Mouse (Mus musculus) G1E (cell line): ENCODE data around the gene Rgn. TPM values are rescaled to one million over a fixed set of nuclear protein-coding genes. Genes with fewer than 3 reads are reported as not detected.

ENCODE experiments used
- ATAC-seq: 2 replicates; pipeline ENCODE4 v1.8.0; 2016; ENCODE audit warnings: mild to moderate bottlenecking; ENCODE audit not compliant: insufficient number of reproducible peaks, poor library complexity, low FRiP score, severe bottlenecking; ENCODE audit errors: extremely low read depth
- DNase-seq: peaks from one replicate; pipeline ENCODE4 v3.0.0; 2012; ENCODE audit warnings: low spot score
- H3K27me3 ChIP-seq: 2 replicates; pipeline ENCODE4 v1.6.1; 2012; ENCODE audit warnings: mild to moderate bottlenecking, low read length, inconsistent platforms; ENCODE audit not compliant: insufficient read depth
- H3K36me3 ChIP-seq: replicated peaks from 2 replicates; pipeline ENCODE3; 2012; ENCODE audit warnings: mild to moderate bottlenecking, inconsistent platforms
- H3K4me1 ChIP-seq: 2 replicates; pipeline ENCODE4 v1.6.1; 2012; ENCODE audit warnings: low read depth, low read length, inconsistent platforms, mixed read lengths; ENCODE audit not compliant: insufficient read depth
- H3K4me3 ChIP-seq: 2 replicates; pipeline ENCODE4 v1.5.1; 2012; ENCODE audit warnings: low read depth, mild to moderate bottlenecking, inconsistent platforms, low read length, moderate library complexity, mixed read lengths
- H3K9me3 ChIP-seq: replicated peaks from 2 replicates; pipeline ENCODE4 v1.6.1; 2012; ENCODE audit warnings: inconsistent platforms
- CTCF ChIP-seq: IDR thresholded peaks from 2 replicates; pipeline ENCODE4 v1.5.1; 2012; ENCODE audit warnings: low read depth, low read length, inconsistent platforms, mixed read lengths
- GATA1 ChIP-seq: IDR thresholded peaks from 2 replicates; pipeline ENCODE4 v1.6.1; 2012; ENCODE audit warnings: borderline replicate concordance, low read length, inconsistent platforms, mixed read lengths
- GATA2 ChIP-seq: IDR thresholded peaks from 2 replicates; pipeline ENCODE4 v1.6.1; 2012; ENCODE audit warnings: low read depth, low read length, inconsistent platforms, borderline replicate concordance
- POLR2AphosphoS5 ChIP-seq: IDR thresholded peaks from 2 replicates; pipeline ENCODE4 v1.6.1; 2012; ENCODE audit warnings: low read depth, low read length, inconsistent platforms; ENCODE audit not compliant: insufficient replicate concordance
- TAL1 ChIP-seq: conservative IDR thresholded peaks from 2 replicates; pipeline ENCODE4 v1.6.1; 2012; ENCODE audit warnings: low read depth, low read length, inconsistent platforms, mixed read lengths
- polyA plus RNA-seq: library from polyadenylated mRNA; stranded (reverse); fragments of >175 nt; gene quantifications from 2 replicates; pipeline ENCODE4 v1.2.3, GENCODE M21; 2012
- total RNA-seq, 2 experiments: library from RNA; stranded (forward) in 1 of 2; stranded (reverse) in 1 of 2; fragments of 200-1000 nt in 1 of 2; fragments of >200 nt in 1 of 2; fragmentation: Nextera tagmentation in 1 of 2; gene quantifications; 2 replicates each; pipeline ENCODE4 v1.2.3; 2014 to 2017

Gene Rgn
- total RNA-seq (2014; fragmentation: Nextera tagmentation) (not detected in 2 replicates), total RNA-seq (2017) (not detected in 2 replicates), polyA plus RNA-seq (not detected in 2 replicates)

GRCm38 (mm10) chrX:20549532-20549931 lies at the start of gene Rgn:
Gene Rgn, plus strand, starts transcription at chrX:20549787.
- ATAC-seq (no peak), DNase-seq (no peak)
- Histone ChIP-seq H3K36me3 (no peaks in the 10 kb centered on the region), H3K9me3 (no peaks in the 10 kb centered on the region), H3K4me1 (no peaks in the 10 kb centered on the region), H3K4me3 (no peak within 1 kb of the TSS), H3K27me3 (peaks cover 5% of the 10 kb centered on the region; the same call in 1 of the 2 replicates)
- TF ChIP-seq POLR2AphosphoS5 (no peak), GATA2 (no peak), TAL1 (no peak), CTCF (no peak), GATA1 (no peak)

GRCm38 (mm10) chrX:20520290-20520939 lies 29.2 kb upstream of the Rgn start:
- peaks cover 19% of the 10 kb centered on the region for H3K36me3 ChIP-seq
- no peak for TF ChIP-seq GATA2
- ATAC-seq: no peak
- H3K4me1 ChIP-seq: no peaks in the 10 kb centered on the region
- H3K27me3 ChIP-seq: no peaks in the 10 kb centered on the region
- no peaks in the 10 kb centered on the region for H3K9me3 ChIP-seq
- no peak overlapping the region for H3K4me3 ChIP-seq
- DNase-seq: no peak

GRCm38 (mm10) chrX:20521578-20521977 lies 28.0 kb upstream of the Rgn start:
- peaks cover 11% of the 10 kb centered on the region for H3K36me3 ChIP-seq
- TF ChIP-seq TAL1 (no peak), CTCF (no peak), GATA2 (no peak), POLR2AphosphoS5 (no peak), GATA1 (no peak)
- H3K9me3 ChIP-seq: no peaks in the 10 kb centered on the region
- ATAC-seq: no peak
- no peak overlapping the region for H3K4me3 ChIP-seq
- DNase-seq: no peak
- H3K27me3 ChIP-seq: no peaks in the 10 kb centered on the region
- no peaks in the 10 kb centered on the region for H3K4me1 ChIP-seq

- no peaks in the 10 kb centered on the region for H3K27me3 ChIP-seq
- no peaks in the 10 kb centered on the region for H3K4me1 ChIP-seq
- ATAC-seq (no peak), DNase-seq (no peak)
- no peaks in the 10 kb centered on the region for H3K9me3 ChIP-seq
- no peak overlapping the region for H3K4me3 ChIP-seq
- TF ChIP-seq TAL1 (no peak), CTCF (no peak), GATA2 (no peak)
- no peaks in the 10 kb centered on the region for H3K36me3 ChIP-seq
These were observed 17.0 kb upstream of the Rgn start for GRCm38 (mm10) chrX:20532621-20533020.

GRCm38 (mm10) chrX:20543867-20544266 lies 5.7 kb upstream of the Rgn start:
- H3K36me3 ChIP-seq: no peaks in the 10 kb centered on the region
- no peaks in the 10 kb centered on the region for H3K4me1 ChIP-seq
- no peak for TF ChIP-seq GATA2
- no peak for TF ChIP-seq CTCF
- TF ChIP-seq TAL1: no peak
- no peak for TF ChIP-seq POLR2AphosphoS5
- TF ChIP-seq GATA1: no peak
- H3K9me3 ChIP-seq: no peaks in the 10 kb centered on the region
- H3K27me3 ChIP-seq: peaks cover 5% of the 10 kb centered on the region; the same call in 1 of the 2 replicates
- no peak overlapping the region for H3K4me3 ChIP-seq
- DNase-seq (no peak), ATAC-seq (no peak)

GRCm38 (mm10) chrX:20547609-20548008 lies 2.0 kb upstream of the Rgn start:
- no peaks in the 10 kb centered on the region for H3K36me3 ChIP-seq
- TF ChIP-seq POLR2AphosphoS5 (no peak), TAL1 (no peak), CTCF (no peak), GATA2 (no peak), GATA1 (no peak)
- H3K4me1 ChIP-seq: no peaks in the 10 kb centered on the region
- peaks cover 5% of the 10 kb centered on the region; the same call in 1 of the 2 replicates for H3K27me3 ChIP-seq
- H3K9me3 ChIP-seq: no peaks in the 10 kb centered on the region
- DNase-seq (no peak), ATAC-seq (no peak)
- H3K4me3 ChIP-seq: no peak overlapping the region
